Mouse (Mus musculus) megakaryocyte, embryonic 14.5 days (primary cell): ENCODE measurements at regions not wholly inside any gene's neighbourhood (a gene's known extent, or its start where the extent isn't known, plus 50 kb on each side); places are given as distances from the start of the nearest gene placed in this dataset.

Experiments
- FLI1 ChIP-seq: IDR thresholded peaks from 2 replicates; pipeline ENCODE4 v1.6.1; 2012; ENCODE audit warnings: low read length, inconsistent platforms, mixed read lengths
- GATA1 ChIP-seq: IDR thresholded peaks from 3 replicates; pipeline ENCODE4 v1.6.1; 2012; ENCODE audit warnings: mixed read lengths, low read length, inconsistent platforms, borderline replicate concordance

GRCm38 (mm10) chr10:43674749-43675148 is 96.7 kb downstream of the Cd24a start:
- TF ChIP-seq GATA1 (no peak), FLI1 (no peak)
